Mouse (Mus musculus): ENCODE measurements around the gene Krt86. TPM values are rescaled to one million over a fixed set of nuclear protein-coding genes. Genes with fewer than 3 reads are reported as not detected.

Krt86 gene
- total and polyA plus RNA-seq, 2 experiments, result not detected

- TF ChIP-seq CTCF (IDR thresholded peaks at IDR 0.05; ENCODE audit: low read depth, low read length) (no peak), POLR2A (IDR thresholded peaks at IDR 0.05; ENCODE audit: extremely low read depth, insufficient read depth, low read length) (no peak)
- H3K4me3 ChIP-seq (ENCODE audit: insufficient read depth, low read depth, low read length), result no peak within 1 kb of the TSS
- no peaks in the 10 kb centered on the region for H3K36me3 ChIP-seq (ENCODE audit: control insufficient read depth, insufficient read depth, low read length)
- no peak for DNase-seq (ENCODE audit: extremely low read depth, low read depth, low spot score)
- H3K9ac ChIP-seq (ENCODE audit: low read depth, low read length), result no peak within 1 kb of the TSS
- WGBS, result 82% methylated on average over 2 of the region's 2 CpGs
- no peak within 1 kb of the TSS for H3K27ac ChIP-seq (replicated peaks; ENCODE audit: insufficient read depth, low read depth, low read length)
- H3K4me1 ChIP-seq (ENCODE audit: control insufficient read depth, insufficient read depth, low read length), result no peaks in the 10 kb centered on the region
- no peaks in the 10 kb centered on the region for H3K27me3 ChIP-seq (ENCODE audit: control insufficient read depth, insufficient read depth, low read length)
- H3K79me2 ChIP-seq (ENCODE audit: control insufficient read depth, insufficient read depth, low read length), result no peaks in the 10 kb centered on the region
Observed at GRCm38 (mm10) chr15:101447444-101447843, 25.8 kb upstream of the Krt86 start, which contains the start of gene Krt88. Krt88 (plus strand) TSS chr15:101447744.

- Histone ChIP-seq H3K27ac (replicated peaks; ENCODE audit: insufficient read depth, low read depth, low read length) (no peak overlapping the region), H3K9ac (ENCODE audit: low read depth, low read length) (no peak overlapping the region), H3K4me1 (ENCODE audit: control insufficient read depth, insufficient read depth, low read length) (no peaks in the 10 kb centered on the region), H3K79me2 (ENCODE audit: control insufficient read depth, insufficient read depth, low read length) (no peaks in the 10 kb centered on the region), H3K4me3 (ENCODE audit: insufficient read depth, low read depth, low read length) (no peak overlapping the region), H3K27me3 (ENCODE audit: control insufficient read depth, insufficient read depth, low read length) (no peaks in the 10 kb centered on the region), H3K36me3 (ENCODE audit: control insufficient read depth, insufficient read depth, low read length) (no peaks in the 10 kb centered on the region)
- TF ChIP-seq CTCF (IDR thresholded peaks at IDR 0.05; ENCODE audit: low read depth, low read length) (peak; percentile 81), POLR2A (IDR thresholded peaks at IDR 0.05; ENCODE audit: extremely low read depth, insufficient read depth, low read length) (no peak)
- 8% methylated on average over 13 of the region's 13 CpGs for WGBS
- peak; percentile 23 for DNase-seq (ENCODE audit: extremely low read depth, low read depth, low spot score)
Observed at GRCm38 (mm10) chr15:101453093-101453736, 20.1 kb upstream of the Krt86 start.

GRCm38 (mm10) chr15:101454774-101455173 is 18.5 kb upstream of the Krt86 start:
- Histone ChIP-seq H3K36me3 (ENCODE audit: control insufficient read depth, insufficient read depth, low read length) (no peaks in the 10 kb centered on the region), H3K9ac (ENCODE audit: low read depth, low read length) (no peak overlapping the region), H3K79me2 (ENCODE audit: control insufficient read depth, insufficient read depth, low read length) (no peaks in the 10 kb centered on the region), H3K4me3 (ENCODE audit: insufficient read depth, low read depth, low read length) (no peak overlapping the region), H3K27ac (replicated peaks; ENCODE audit: insufficient read depth, low read depth, low read length) (no peak overlapping the region), H3K27me3 (ENCODE audit: control insufficient read depth, insufficient read depth, low read length) (no peaks in the 10 kb centered on the region), H3K4me1 (ENCODE audit: control insufficient read depth, insufficient read depth, low read length) (no peaks in the 10 kb centered on the region)
- WGBS, result 82% methylated on average over 8 of the region's 8 CpGs
- DNase-seq (ENCODE audit: extremely low read depth, low read depth, low spot score), result no peak
- no peak for TF ChIP-seq POLR2A (IDR thresholded peaks at IDR 0.05; ENCODE audit: extremely low read depth, insufficient read depth, low read length)
- TF ChIP-seq CTCF (IDR thresholded peaks at IDR 0.05; ENCODE audit: low read depth, low read length), result no peak

- H3K79me2 ChIP-seq (ENCODE audit: control insufficient read depth, insufficient read depth, low read length), result no peaks in the 10 kb centered on the region
- no peak for TF ChIP-seq CTCF (IDR thresholded peaks at IDR 0.05; ENCODE audit: low read depth, low read length)
- TF ChIP-seq POLR2A (IDR thresholded peaks at IDR 0.05; ENCODE audit: extremely low read depth, insufficient read depth, low read length), result no peak
- no peak overlapping the region for H3K4me3 ChIP-seq (ENCODE audit: insufficient read depth, low read depth, low read length)
- no peak overlapping the region for H3K9ac ChIP-seq (ENCODE audit: low read depth, low read length)
- no peaks in the 10 kb centered on the region for H3K4me1 ChIP-seq (ENCODE audit: control insufficient read depth, insufficient read depth, low read length)
- H3K27ac ChIP-seq (replicated peaks; ENCODE audit: insufficient read depth, low read depth, low read length), result no peak overlapping the region
- whole genome bisulfite sequencing, result 87% methylated on average over 2 of the region's 2 CpGs
- no peak for DNase-seq (ENCODE audit: extremely low read depth, low read depth, low spot score)
- no peaks in the 10 kb centered on the region for H3K27me3 ChIP-seq (ENCODE audit: control insufficient read depth, insufficient read depth, low read length)
- no peaks in the 10 kb centered on the region for H3K36me3 ChIP-seq (ENCODE audit: control insufficient read depth, insufficient read depth, low read length)
Observed at GRCm38 (mm10) chr15:101455292-101455691, 18.0 kb upstream of the Krt86 start.

GRCm38 (mm10) chr15:101455891-101456290 is 17.4 kb upstream of the Krt86 start:
- Histone ChIP-seq H3K36me3 (ENCODE audit: control insufficient read depth, insufficient read depth, low read length) (no peaks in the 10 kb centered on the region), H3K9ac (ENCODE audit: low read depth, low read length) (no peak overlapping the region), H3K4me3 (ENCODE audit: insufficient read depth, low read depth, low read length) (no peak overlapping the region), H3K4me1 (ENCODE audit: control insufficient read depth, insufficient read depth, low read length) (no peaks in the 10 kb centered on the region), H3K27ac (replicated peaks; ENCODE audit: insufficient read depth, low read depth, low read length) (no peak overlapping the region), H3K79me2 (ENCODE audit: control insufficient read depth, insufficient read depth, low read length) (no peaks in the 10 kb centered on the region), H3K27me3 (ENCODE audit: control insufficient read depth, insufficient read depth, low read length) (no peaks in the 10 kb centered on the region)
- no peak for DNase-seq (ENCODE audit: extremely low read depth, low read depth, low spot score)
- 90% methylated on average over 6 of the region's 6 CpGs for WGBS
- TF ChIP-seq CTCF (IDR thresholded peaks at IDR 0.05; ENCODE audit: low read depth, low read length), result no peak
- no peak for TF ChIP-seq POLR2A (IDR thresholded peaks at IDR 0.05; ENCODE audit: extremely low read depth, insufficient read depth, low read length)

GRCm38 (mm10) chr15:101458361-101458930 is 14.8 kb upstream of the Krt86 start:
- no peak overlapping the region for H3K9ac ChIP-seq (ENCODE audit: low read depth, low read length)
- no peak overlapping the region for H3K27ac ChIP-seq (replicated peaks; ENCODE audit: insufficient read depth, low read depth, low read length)
- no peak for DNase-seq (ENCODE audit: extremely low read depth, low read depth, low spot score)
- WGBS, result 53% methylated on average over 16 of the region's 16 CpGs
- no peaks in the 10 kb centered on the region for H3K4me1 ChIP-seq (ENCODE audit: control insufficient read depth, insufficient read depth, low read length)
- TF ChIP-seq POLR2A (IDR thresholded peaks at IDR 0.05; ENCODE audit: extremely low read depth, insufficient read depth, low read length), result no peak
- TF ChIP-seq CTCF (IDR thresholded peaks at IDR 0.05; ENCODE audit: low read depth, low read length), result no peak
- no peaks in the 10 kb centered on the region for H3K36me3 ChIP-seq (ENCODE audit: control insufficient read depth, insufficient read depth, low read length)
- no peaks in the 10 kb centered on the region for H3K79me2 ChIP-seq (ENCODE audit: control insufficient read depth, insufficient read depth, low read length)
- H3K4me3 ChIP-seq (ENCODE audit: insufficient read depth, low read depth, low read length), result no peak overlapping the region
- no peaks in the 10 kb centered on the region for H3K27me3 ChIP-seq (ENCODE audit: control insufficient read depth, insufficient read depth, low read length)

All from liver, adult 2 months (tissue).